Mouse (Mus musculus) spleen, postnatal 10 days (tissue): ENCODE measurements around the gene Kntc1.
A peak's percentile ranks its signal among the peaks of the same experiment; 100 is the strongest.
"Not testable (repeated sequence)": the region's sequence is repeated elsewhere in the genome, so short reads cannot be mapped to it uniquely, and the experiment has no call there.

Experiments
- DNase-seq, 2 experiments: peaks; one replicate each; pipeline ENCODE4 v3.0.0; 2021 to 2022; ENCODE audit warnings: low spot score in 2 of 2

Gene Kntc1

DNA sequence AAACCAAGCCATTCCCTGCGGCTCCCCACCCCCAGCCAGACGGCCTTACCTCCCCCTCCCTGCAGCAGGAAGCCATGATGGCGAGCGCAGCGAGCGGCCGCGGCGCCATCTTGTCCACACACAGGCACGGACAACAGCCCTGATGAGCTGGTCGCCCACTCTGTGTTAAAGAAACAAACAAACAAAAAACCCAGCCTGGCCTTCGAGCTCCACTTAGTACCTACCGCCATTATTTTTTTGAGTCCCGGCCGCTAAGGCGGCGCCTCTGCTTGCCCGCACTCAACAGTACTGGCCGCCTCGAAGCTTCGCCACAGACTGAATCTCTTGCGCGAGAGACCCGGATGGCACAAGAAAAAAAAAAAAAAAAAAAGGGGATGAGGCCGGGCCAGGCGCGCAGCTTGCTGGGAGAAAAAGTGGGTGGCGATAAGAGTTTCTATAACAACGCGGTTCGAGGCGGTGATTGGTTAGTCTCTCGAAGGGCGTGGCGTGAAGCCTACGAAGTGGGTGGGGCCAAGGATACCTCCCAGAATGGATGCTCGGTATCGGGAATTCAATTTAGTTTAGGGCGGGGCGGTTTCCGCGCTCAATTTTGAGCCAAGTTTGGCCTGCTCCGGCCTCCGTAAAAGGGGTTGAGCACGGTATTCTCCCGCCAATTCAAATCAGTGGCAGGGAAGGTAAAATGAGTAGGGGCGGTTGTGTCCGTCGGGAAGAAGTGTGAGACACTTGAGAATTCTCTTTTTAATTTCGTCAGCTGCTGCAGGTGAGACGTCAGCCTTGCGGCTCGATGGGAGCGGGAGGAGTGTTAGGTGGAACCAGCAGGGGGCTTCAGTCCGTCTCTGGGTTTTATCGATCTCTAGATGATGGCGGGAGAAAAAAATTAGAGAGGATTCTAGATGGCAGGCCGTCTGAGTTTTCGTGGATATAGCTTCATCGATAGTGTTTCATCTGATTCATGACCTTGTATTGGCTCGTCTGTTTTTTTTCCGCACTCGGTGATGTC, at the start of gene Kntc1, which contains the start of gene Rsrc2:
Kntc1 (plus strand) TSS at position 652 of the 1,000 bp plus-strand sequence.
Rsrc2 (minus strand) TSS at position 350 of the 1,000 bp plus-strand sequence.
- DNase-seq: peak; percentile 98 to 99

DNA sequence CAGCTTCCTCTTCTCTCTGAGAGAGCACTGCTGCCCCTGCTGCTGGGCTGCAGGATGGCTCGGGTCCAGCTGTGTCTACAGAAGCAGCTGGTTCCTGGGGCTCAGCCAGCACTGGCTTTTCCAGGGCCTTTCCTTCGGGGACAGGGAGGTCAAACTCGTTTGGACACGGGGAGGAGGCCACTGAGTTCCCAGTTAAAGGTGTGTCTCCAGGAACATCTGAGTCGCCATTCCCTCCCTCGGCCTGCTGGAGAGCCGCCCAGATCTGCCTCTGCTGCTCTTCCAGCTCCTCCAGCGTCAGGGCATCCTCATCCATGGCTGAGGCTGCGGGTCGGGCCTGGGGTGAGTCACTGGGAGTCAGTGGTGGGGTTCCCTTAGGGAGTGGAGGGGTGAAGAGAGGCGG, 48.9 kb upstream of the Kntc1 start:
- peak in 1 of 2 experiments; percentile 33 for DNase-seq

- DNase-seq: no peak
These were observed 40.9 kb upstream of the Kntc1 start for GRCm38 (mm10) chr5:123708598-123708997.

GRCm38 (mm10) chr5:123709571-123709970, 39.9 kb upstream of the Kntc1 start:
- DNase-seq: no peak

GRCm38 (mm10) chr5:123713782-123714181, 35.7 kb upstream of the Kntc1 start:
- no peak for DNase-seq

DNA sequence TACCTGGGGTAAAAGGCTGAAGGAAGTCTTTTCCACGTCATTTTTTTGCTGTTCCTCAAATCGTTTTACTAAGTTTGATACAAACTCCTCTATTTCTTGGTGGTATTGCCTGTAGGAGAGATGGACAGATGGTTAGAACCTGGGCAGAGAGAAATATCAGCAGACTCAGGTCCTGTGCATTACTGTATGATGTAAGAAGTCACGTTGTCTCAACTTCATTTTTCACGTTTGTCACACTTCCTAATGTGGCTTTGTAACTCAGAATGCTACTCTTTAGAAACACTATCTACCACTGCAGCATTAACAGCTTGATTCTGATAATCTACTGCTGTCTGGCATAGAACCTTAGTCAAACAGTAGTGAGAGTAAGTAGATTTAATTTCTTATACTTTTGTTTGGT, 34.9 kb upstream of the Kntc1 start:
- no peak for DNase-seq

DNA sequence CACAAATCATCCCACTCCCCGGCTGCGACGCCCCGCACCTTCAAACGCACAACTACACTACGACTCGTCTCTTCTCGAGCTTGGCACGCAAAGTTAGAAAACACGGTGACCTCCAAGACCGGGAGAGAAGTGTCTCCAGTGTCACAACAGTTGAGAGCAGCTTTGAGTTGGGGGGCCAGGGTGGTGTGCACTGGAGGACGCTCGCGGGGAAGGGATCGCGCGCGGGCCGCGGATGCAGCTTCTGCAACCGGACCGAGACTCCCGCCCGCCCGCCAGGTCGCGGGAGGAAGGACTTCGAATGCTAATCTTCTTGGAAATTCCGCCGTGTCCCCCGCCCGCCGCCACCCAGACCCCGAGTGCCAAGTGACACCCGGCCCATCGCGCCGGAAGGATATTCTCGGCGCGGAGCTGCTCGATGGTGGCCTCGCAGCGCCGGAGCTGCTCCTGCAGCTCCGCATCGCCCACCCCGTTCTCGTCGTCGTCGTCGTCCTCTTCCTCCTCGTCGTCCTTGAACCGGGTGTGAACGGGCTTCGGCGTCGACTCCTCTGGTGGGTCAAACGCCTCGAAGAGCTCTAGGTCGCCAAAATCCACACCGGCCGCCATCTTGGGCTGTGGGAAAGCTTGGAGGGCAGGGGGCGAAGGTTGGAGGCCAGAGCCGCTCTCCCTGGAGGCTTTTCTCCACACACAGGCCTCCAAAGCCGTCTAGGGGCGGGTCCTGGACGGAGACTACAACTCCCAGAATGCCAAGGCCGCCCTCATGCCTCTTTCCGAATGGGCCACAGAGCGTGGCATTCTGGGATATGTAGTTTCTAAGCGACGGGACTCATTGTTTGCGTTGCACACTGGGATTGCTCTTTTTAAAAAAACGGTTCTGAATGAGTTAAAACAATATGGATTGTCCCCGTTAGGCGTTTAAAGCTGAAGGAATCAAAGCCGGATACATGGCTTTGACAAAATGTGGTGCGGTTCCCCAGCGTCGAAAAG, 28.9 kb upstream of the Kntc1 start, which contains the start of gene Zcchc8:
Zcchc8 (minus strand) TSS at position 773 of the 984 bp plus-strand sequence.
- DNase-seq: peak; percentile 92 to 93

GRCm38 (mm10) chr5:123723816-123724215, 25.7 kb upstream of the Kntc1 start:
- DNase-seq: not testable (repeated sequence)

DNA sequence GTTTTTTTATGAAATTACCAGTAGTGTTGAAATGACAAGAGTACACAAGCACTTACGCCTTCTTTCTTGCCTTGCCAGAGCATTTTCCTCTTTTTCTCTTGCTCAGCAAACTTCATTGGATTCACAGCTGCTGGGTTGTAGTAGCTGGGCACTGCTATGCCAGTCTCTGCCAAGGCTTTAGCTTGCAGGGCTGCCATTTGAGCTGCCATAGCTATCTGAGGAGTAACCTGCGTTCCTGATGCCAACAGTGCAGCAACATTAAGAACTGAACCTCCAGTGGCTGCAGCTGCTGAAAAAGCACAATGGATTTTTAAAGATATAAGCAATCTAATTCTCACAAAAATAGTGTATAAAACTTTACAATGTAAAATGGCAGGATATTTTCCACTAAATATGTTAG, 18.5 kb upstream of the Kntc1 start:
- DNase-seq: no peak

DNA sequence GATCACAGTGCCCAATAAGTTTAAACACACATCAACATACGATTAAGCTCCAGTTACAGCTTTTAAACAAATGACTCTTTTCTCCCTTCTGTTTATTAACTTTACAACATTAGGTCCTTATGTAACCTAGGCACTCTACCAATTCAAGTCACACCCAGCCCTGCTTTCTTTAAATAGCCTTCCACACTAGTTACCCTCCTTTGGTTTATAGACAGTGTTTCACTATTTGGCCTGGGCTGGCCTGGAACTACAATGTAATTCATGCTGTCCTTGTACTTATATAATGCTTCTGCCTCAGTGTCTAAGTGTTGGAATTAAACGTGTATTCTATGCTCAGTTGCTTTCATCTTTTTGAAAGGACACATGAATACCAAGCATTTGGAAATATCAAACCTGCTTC, 5.2 kb upstream of the Kntc1 start:
- DNase-seq: no peak

DNA sequence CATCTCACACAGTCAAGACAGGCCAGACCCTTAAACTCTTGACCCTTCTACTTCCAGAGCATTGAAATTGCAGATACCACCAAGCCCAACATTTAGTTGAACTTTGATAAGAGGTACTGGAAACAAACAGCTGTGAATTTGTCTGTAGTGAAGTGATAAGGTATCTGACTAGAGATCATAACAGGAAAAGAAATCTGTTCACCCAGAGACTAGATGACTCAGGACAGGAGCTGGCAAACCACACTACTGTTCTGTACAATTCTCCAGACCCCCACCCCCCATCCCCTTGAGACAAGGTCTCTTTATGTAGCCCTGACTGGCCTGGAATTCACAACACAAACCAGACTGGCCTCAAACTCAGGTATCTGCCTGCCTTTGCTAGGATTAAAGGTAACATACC, 3.3 kb upstream of the Kntc1 start:
- no peak for DNase-seq

DNA sequence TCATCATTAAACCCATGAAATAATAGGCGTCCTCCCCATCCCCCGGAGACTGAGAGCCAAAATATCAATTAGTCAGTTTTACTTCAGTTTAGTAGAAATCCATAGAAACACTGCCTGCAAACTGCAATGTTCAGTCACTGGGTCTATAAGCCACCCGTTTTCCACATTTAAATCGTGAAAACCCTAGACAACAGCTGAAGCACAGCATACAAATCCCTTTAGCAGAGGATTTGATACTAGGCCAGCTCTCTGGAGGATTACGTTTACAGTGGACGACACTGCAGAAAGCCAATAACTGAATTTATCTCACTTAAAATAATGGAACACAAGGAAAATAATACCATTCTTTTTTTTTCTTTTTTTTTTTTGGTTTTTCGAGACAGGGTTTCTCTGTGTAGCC, 1.9 kb upstream of the Kntc1 start:
- no peak for DNase-seq

GRCm38 (mm10) chr5:123748339-123749064, 1.0 kb upstream of the Kntc1 start:
- DNase-seq: peak in 1 of 2 experiments; percentile 17

GRCm38 (mm10) chr5:123765506-123765905, 16.0 kb downstream of the Kntc1 start:
- no peak for DNase-seq

- not testable (repeated sequence) for DNase-seq
These were observed 16.9 kb downstream of the Kntc1 start for GRCm38 (mm10) chr5:123766455-123766854.

GRCm38 (mm10) chr5:123773441-123773840, 23.9 kb downstream of the Kntc1 start:
- no peak for DNase-seq

GRCm38 (mm10) chr5:123780716-123781115, 31.2 kb downstream of the Kntc1 start:
- DNase-seq: no peak

GRCm38 (mm10) chr5:123781864-123782263, 32.3 kb downstream of the Kntc1 start:
- DNase-seq: no peak

DNA sequence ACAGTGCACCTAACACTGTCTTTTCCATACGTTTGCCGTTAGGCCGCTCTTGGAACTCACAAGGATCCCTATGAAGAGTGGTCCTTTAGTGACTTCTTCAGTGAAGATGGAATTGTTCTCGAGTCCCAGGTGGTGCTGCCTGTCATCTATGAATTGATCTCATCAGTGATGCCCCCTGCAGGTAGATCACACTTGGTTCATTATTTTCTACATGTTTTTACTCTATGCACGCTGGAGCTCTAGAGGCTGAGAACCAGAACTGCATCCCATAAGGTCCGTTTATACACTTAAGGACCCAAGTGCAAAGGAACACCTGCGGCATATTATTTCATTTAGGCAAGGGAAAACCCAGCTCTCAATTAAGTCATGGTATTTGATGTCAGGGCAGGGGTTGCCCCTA, 39.5 kb downstream of the Kntc1 start:
- DNase-seq: no peak

DNA sequence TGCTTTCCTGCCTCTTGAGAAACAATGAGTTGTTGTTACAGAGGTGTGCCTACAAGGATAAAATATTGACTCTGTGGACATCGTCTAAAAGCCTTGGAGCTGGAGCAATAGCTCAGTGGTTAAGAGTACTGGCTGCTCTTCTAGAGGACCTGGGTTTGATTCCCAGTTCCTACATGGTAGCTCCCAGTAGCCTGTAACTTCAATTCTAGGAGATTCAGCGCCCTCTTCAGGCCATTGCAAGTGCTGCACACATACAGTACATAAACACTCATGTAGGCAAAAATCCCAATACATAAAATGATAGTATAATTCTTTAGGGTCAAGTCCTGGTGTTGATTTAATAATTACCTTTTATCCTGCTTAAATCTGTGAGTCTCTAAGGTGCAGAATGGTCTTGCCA, 43.6 kb downstream of the Kntc1 start:
- DNase-seq: no peak

DNA sequence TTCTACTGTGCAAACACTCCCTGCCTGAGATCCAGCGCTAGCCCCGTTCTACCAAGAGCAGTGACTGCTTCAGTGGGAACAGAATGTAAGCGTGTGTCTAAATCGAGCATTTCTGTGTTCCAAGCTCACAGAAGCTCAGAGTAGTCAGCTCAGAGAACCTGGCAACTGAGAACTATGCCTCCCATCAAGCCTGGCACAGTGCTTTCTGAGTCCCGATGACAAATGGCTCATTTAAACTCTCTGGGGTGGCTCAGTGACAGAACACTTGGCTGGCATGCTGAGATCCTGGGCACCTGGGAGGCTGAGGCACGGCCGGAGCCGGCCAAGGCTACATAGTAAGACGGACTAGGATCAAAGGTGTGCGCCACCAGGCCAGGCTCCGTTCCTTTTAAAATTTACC, 56.8 kb downstream of the Kntc1 start:
- DNase-seq: no peak
